Mouse (Mus musculus) small intestine, adult 2 months (tissue): ENCODE data around the gene Gm9747.

ENCODE experiments used
- CTCF ChIP-seq: fragments of 200-500 bp; IDR thresholded peaks from 2 replicates; pipeline ENCODE4 v1.5.1; 2012; ENCODE audit warnings: low read depth, mild to moderate bottlenecking, control low read depth, inconsistent platforms, low read length, moderate library complexity, mixed read lengths; ENCODE audit not compliant: insufficient replicate concordance, insufficient read length; ENCODE audit errors: extremely low read depth
- POLR2A ChIP-seq: fragments of 200-500 bp; IDR thresholded peaks from 2 replicates; pipeline ENCODE4 v1.6.1; 2012; ENCODE audit warnings: low read depth, mild to moderate bottlenecking, control low read depth, inconsistent platforms, low read length, moderate library complexity

DNA sequence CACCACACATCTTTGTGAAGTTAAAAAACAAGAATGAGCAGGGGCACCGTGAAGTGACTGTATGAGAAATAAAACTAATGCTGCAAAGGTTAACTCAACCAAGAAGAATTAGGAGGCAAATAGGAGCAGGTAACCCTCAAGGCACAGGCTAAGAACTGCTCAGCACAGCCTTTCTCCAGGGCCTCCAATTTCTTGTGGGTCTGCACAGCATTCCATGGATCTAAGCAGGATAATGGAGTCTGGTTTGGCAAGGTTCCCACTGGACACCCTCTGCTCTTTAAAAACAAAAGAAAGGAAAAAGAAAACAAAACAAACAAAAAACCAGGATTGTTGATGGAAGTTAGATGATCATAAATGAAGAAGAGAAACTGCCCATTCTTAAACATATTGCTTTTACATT is 11.4 kb upstream of the Gm9747 start:
- TF ChIP-seq CTCF (no peak), POLR2A (no peak)
